Mouse (Mus musculus): Measurements from ENCODE around the gene U2surp.

DNA sequence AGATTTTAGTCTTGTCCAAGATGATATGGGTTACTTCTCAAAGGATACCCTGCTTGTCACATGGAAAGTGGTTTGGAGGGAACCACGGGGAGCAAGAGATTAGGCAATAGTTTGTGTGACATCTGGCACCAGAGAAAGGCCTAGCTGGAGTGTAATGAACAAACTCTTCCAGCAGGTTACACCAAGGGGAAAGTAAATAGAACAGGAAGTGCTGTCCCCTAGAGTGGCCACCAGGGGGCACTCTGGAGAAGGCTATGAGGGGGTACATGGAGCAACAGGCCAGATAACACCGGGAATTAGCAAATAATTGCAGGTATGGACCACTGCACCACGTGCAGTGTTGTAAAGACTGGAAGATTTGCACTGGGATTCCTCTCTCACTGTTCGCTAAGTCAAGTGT, 28.7 kb upstream of the U2surp start:
- TF ChIP-seq TCF12 (IDR thresholded peaks at IDR 0.05; ENCODE audit: insufficient read depth, poor library complexity, severe bottlenecking) (no peak), MAX (IDR thresholded peaks at IDR 0.05; ENCODE audit: low read depth) (no peak), POLR2AphosphoS2 (IDR thresholded peaks at IDR 0.05; ENCODE audit: insufficient read length, low read depth) (no peak), E2F4 (IDR thresholded peaks at IDR 0.05; ENCODE audit: insufficient read depth) (no peak), CEBPB (IDR thresholded peaks at IDR 0.05; ENCODE audit: insufficient read depth, poor library complexity, severe bottlenecking) (no peak), SRF (IDR thresholded peaks at IDR 0.05; ENCODE audit: control insufficient read depth, insufficient read length, low read depth) (no peak), MYOD1 (IDR thresholded peaks at IDR 0.05; ENCODE audit: control insufficient read depth in 1 of 3, insufficient read length in 2 of 3, low read depth in 2 of 3) (no peak), POLR2A (IDR thresholded peaks at IDR 0.05; ENCODE audit: insufficient read length, low read depth) (no peak), MYOG (IDR thresholded peaks at IDR 0.05; ENCODE audit: control insufficient read depth in 1 of 3, insufficient read depth in 1 of 3, insufficient read length in 2 of 3, low read depth in 2 of 3) (no peak), TCF3 (IDR thresholded peaks at IDR 0.05; ENCODE audit: insufficient read length, low read depth) (no peak)

Data from myocyte (in vitro differentiated cells).